Mouse (Mus musculus) layer of hippocampus, adult 18-20 months (tissue): ENCODE results near the gene Tmem132c. TPM values are rescaled to one million over a fixed set of nuclear protein-coding genes. Genes with fewer than 3 reads are reported as not detected.

Experiments used
- DNase-seq, 2 experiments: peaks; one replicate each; pipeline ENCODE4 v3.0.0; 2022; ENCODE audit warnings: low spot score in 2 of 2
- long read RNA-seq: library from polyadenylated mRNA; stranded (forward); transcript quantifications from one replicate; pipeline ENCODE4 v2.0.0, GENCODE M21; 2021
- total RNA-seq, 2 experiments: library from RNA; stranded (reverse); gene quantifications; 2 replicates each; pipeline ENCODE4 v1.2.3; 2021

The Tmem132c gene
- total RNA-seq: 1 to 10 TPM; 2.7 to 3.7 TPM
- long read RNA-seq, full-length matches to known transcripts: 5 of 7 reads
- long read RNA-seq, partial matches to known transcripts: 1 of 7 reads
- long read RNA-seq, other reads (novel, unspliced or antisense): 1 of 7 reads

DNA sequence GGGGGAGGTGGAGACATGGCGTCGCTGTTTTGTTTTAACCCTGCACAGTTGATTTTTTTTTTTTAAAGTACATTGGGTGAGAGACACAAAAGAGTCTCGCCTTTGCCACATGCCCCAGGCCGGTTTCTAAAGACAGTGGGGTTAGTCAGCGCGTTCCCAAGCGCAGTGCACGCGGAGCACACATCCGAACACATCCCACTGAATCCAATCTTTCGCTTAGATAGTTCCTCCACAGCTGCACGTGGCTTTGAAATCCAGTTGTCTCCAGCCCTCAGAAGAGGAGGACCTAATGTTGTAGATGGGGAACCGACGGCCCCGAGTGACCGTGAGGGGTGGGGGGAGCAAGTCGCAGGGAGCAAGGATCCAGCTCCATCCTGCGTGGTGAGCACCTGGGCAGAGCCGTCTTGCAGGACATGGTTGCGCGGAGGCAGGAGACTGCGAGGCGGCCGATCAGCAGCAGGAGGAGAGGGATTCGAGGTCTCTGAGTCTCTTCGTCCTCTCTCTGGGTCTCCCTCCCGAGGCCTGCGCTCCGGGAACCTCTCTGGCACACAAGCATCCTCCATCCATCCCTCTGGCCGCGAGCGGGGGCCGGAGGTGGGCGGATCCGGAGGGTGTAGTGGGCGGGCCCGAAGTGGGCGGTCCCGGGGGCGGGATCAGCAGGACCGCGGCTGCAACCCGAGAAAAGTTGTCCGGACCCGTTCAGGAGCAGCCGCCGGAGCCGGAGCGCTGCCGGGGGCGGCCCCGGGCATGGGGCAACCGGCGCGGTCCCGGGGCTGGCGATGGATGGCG, at the start of gene Tmem132c:
Gene Tmem132c, plus strand, starts transcription at position 673 of the 789 bp plus-strand sequence.
- peak in 1 of 2 experiments; percentile 23 for DNase-seq

DNA sequence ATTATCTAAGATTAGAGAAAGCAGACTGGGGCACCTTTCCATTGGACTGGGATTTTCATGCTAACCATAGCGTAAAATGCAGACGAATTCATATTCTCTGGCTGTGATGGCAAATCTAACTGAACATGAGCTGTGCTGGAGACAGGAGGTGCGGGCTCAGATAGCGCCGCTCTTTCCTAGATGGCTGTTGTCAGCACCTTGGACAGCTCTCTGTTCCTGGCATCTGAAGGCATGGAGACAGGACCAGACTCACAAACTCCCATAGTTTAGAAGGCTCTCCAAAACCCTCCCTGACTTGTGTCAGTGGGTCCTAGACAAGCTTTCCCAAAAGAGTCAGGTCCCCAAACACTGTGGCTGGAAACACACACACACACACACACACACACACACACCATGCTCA, 49.7 kb upstream of the Tmem132c start:
- DNase-seq: no peak

DNA sequence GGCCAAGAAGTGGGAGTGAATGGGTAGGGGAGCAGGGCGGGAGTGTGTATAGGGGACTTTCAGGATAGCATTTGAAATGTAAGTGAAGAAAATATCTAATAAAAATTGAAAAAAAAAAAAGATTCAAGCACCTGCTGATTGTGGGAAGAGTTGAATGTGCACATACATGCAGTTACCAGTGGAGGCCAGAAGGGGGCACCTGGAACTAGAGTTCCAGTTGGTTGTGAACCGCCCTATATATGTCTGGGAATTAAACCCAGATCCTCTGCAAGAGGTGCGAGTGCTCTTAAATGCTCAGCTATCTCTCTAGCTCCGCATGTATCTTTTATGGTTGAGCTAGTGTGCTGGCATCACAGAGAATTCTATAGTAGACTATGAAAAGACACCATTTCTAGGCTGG, 42.8 kb upstream of the Tmem132c start:
- no peak for DNase-seq

DNA sequence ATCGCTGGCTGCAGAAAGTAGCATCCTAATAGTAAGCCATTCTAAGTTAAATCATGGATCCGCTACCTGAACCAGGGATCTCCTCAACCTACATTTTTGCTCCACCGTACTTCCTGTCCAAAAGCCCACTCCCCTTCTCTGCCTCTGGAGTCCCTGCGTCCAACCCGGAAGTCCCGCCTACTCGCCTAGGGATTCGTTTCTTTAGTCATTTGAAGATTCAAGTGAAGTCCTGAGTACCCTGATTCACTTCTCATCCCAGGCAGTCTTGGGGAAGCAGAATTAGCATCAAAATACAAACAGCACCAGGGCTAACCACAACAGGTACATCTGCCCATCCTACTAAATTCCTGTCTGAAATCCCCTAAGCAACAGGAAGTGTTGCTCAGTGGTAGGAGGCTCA, 36.7 kb upstream of the Tmem132c start:
- DNase-seq: no peak

DNA sequence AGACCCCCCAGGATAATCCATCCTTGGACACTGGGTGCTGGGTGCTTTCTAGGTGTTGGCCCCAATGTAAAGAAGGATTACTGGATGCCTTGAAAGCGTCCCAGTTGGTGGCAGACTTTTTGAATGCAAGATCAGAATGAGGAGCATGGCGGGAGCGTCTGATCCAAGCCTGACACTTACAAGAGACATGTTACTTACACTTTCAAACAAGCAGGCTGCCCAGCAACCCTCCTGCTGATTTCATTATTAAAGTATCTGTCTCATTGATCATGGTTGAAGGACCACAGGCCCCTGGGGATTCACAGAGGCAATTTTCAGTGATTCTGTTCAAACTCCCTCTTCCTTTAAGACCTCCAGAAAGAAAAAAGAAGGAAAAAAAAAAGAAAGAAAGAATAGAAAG, 25.2 kb upstream of the Tmem132c start:
- DNase-seq: no peak

DNA sequence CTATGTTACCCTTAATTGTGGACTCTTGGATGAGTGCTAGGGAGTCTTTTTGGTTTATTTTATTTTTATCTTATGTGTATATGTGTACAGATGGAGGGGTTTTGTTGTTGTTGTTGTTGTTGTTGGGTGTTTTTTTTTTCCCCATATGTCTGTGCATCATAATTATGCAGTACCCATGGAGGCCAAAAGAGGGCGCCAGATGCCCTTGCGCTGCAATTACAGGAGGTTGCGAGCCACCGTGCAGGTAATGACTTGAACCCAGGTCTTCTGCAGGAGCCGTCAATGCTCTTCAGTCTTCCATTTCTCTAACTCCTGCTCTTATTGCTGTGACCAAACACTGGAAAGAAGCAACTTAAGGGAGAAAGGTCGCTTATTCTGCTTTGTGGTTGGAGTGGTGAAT, 23.9 kb upstream of the Tmem132c start:
- DNase-seq: no peak

DNA sequence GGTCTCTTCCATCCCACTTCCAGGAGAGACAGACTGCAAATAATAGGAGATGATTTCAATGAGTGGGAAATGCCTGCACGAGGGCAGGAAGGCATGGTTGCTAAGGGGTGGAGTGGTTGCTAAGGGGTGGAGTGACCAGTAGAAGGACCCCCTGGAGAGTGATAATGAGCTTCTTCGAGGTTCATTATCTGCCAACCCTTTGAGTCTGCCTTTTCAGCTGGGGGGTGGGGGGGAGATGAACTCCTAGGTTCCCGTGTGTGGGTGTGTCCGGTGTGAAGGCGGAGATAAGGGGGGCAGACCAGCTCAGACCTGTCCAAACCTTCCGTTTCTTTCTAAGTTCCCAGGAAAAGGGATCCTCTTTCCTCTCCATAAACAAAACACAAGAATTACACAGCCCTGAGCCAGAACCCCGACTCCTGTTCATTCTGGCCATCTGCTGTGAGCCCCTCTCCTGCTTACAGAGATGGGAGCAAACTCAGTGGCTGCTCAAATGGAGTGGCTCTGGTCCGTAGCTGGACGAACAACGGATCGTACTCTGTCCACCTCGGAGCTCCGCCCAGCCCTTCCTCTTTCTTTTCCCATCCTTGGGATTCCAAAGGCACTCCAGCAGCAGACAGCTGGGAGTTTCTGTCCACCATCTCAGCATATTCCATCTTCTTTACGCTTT, 13.5 kb upstream of the Tmem132c start:
- no peak for DNase-seq

DNA sequence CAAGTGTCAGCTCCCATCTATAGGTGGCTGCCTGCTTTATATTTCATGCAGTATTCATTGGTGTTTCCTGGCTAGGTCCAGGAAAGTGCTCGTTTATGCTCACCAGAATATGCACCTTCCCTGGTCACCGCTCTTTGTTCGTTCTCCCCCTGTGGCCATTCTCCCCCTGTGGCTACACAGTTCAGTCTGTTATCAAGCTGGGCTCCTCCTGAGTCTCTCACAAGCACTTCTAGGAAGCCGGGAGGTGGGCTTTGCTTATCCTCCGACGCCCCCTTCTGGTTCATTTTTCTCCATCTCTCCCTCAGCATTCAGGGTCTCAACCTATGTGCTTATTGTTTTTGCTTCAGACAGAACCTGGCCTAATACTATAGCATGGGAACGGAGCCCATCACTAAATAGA, 6.9 kb upstream of the Tmem132c start:
- DNase-seq: no peak

DNA sequence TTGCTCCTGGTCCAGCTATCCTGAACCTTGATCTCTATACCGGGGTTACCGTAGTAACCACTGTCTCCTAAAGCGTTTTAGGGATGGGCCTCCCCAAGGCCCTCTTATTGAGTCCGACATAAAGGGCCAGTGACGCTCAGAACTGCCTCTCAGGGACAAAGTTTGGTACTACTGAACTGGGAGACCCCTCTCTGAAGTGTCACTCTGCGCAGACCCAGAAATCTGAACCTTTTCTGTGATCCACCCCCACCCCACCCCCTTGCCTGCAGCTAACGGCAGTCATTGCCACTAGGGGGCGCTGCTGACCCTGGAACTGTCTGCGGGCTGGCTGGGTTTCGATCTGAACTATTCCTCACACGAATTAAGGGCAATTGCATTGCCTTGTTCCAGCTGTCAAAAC, 6.4 kb upstream of the Tmem132c start:
- peak; percentile 43 to 83 for DNase-seq

DNA sequence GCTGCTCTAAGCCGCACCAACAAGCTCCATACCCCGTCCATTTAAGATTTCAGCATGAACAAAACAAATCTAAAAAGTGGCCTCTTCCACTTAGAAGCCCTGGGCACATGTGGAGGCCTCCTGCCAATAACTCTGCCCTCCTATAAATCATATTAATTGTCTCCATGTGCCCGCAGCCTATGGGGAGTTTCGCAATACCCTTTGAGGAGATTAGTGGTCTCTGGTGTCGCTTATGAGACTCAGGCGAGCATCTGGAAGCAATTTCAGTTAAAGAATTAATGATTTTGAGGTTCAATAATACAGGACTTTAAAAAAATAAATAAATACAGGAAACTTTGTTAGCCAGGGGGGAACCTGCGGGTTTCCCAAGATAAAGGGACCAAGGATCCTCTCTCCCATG, 1.9 kb upstream of the Tmem132c start:
- DNase-seq: no peak

DNA sequence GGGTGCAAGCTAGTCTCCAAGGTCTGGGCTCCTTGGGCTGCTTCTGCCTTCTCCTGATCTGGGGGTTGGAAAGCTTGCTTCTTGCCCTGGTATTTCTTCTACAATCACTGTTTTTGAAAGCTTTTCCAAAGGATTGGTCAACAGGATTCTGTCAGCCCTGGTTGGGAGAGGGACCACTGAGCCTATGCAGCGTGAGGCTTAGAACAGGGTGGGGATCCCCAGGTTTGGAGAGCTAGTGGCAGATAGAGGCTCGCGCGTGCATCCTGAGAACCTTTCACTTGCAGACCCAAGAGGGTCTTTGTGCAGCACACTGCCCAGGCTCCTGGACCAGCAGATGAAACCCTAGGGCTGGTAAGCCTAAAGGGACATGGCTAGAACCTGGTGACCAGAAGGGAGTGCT, 962 bp upstream of the Tmem132c start:
- no peak for DNase-seq

DNA sequence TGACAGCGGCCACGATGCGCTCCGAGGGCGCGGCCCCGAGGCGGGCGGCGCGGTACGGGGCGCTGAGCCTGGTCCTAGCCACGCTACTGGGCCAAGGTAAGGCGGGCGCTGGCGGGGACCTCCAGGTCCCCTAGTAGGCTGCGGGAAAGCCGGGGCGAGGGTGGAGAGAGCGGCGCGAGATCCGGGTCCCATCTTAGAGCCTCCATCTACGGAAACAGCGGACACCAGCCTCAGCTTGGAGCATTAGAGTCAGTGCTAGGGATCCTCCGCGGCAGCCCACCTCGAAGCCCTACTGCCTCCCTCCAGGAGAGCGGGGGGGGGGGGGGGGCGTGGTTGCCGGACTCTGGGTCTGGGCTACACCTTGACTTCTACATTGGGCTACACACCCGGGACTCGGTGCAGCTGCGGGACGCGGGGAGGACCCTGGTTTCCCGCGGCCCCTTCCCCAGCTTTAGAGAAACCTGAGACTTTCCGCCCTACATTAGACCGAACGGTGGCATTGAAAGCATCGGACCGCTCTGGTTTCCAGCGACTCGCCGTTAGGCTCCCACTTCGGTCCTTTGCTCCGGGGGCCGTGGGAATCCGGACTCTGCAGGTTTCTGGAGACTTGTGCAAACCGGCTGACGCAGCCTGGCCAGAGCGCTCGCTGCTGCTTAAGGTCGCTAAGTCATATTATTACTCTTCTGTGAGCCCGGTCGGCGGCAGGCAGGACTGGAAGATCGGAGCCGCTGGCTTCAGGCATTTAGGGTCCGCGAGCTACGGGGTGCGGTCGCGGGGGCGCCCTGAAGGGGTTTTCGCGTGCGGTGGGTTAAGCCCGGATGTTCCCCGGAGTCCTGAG, 536 bp downstream of the Tmem132c start:
- no peak for DNase-seq

DNA sequence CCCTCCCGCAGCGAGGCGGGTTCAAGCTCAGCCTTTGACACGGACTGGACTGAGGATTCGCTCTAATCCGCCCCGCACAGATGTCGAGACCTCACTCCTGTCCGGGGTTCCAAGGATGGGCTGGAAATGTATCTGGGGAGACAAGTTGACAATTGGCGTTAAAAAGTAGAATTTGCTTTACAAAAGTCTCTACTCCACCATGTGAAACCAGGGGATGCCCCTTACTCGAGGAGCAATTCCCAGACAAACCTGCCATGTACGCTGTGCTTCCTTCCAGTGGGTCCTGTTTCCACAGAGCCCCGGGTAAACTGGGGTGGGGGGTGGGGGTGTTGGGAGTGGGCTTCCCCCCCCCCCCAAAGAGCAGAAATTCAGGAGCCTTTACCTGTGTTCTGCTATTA, 1.2 kb downstream of the Tmem132c start:
- DNase-seq: no peak

DNA sequence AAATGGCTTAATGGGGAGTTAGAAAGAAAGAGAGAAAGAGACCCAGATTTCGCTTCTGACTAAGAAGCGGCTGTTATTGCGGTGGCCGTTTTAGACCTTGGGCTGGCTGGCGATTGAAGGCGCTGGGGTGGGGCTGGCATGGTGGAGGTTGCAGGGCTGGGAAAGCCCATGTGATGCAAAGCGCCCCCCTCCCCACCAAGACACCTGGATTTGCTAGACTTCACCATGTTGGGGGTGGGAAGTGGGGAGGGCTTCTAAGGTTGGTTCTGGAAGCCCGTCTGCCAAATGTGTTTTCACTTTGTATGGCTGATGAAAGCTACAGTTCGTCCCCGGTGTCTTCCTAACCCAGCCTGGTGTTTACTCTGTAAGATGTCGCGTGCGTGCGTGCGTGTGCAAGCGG, 1.6 kb downstream of the Tmem132c start:
- no peak for DNase-seq

DNA sequence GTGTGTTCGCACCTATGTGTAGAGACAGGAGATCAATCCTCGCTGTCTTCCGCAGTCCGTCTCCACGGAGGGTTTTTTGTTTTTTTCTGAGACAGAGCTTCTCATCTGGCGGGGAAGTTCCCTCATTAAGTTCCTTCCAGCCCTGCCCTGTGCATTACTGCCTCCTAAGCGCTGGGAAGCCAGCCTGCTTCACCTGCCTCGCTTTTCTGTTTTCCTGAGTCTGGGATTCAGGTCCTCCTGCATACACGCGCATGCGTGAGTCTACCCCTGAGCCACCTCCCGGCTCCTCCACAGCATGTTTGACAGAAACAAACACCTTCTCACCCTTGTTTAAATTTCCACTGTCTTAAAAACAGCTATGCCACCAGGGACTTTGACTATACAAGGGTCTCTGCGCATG, 2.0 kb downstream of the Tmem132c start:
- DNase-seq: no peak

DNA sequence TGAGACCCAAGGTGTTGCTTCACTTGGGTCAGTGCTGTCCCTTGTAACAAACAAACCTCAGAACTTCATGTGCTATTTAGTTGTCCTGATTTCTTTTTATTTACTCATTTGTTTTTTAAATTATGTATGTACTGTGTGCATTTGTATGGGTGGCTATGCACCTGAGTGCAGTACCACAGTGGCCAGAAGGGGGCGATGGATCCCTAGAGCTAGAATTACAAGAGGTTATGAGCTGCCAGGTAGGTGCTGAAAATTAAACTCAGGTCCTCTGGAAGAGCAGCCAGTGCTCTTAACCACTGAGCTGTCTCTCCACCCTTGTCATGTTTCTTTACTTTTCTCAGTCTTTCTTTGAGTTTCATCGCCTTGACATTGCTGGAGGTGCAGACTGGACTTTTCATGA, 11.7 kb downstream of the Tmem132c start:
- DNase-seq: no peak

DNA sequence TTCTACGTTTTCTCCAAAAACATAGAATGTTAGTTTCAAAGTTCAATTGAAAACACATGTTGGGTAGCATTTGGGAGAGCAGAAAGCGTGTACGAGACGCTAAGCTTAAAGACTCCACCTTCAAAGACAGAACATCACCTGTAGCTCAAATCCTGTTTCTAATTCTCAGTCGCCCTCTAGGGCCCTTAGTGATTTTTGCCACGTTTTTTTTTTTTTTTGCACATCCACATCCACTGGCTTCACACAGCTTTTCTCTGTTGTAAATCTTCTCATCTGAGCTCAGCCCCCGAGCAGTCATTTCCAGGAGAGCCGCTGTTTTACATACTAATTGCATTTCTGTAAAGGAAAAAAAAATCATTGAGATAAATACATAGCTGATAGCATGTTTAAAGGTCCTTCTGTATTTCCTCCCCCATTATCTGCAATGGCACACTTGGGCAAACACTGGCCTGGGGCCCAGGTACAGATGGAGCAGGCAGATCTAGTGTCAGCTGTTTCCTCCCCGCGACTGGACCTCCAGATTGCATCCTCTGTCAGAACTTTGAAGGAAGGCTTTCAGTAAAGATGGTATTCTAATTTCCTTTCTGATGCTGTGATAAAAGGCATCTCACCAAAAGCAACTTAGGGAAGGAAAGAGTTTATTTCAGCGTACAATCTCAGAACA, 15.5 kb downstream of the Tmem132c start:
- no peak for DNase-seq

DNA sequence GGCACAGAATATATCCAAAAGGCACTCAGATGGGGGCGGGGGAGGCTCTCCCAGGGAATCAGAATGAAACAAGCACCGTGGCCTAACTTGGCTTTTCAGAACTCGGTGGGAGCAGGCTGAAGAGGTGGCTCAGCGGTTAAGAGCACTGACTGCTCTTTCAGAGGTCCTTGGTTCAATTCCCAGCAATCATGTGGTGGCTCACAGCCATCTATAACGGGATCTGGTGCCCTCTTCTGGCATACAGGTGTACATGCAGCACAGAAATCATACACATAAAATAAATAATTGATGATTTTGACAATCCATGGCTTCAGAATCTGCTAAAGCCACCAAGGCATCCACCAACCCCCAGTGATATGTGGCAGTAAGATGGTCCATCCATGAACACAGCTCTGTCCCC, 20.5 kb downstream of the Tmem132c start:
- no peak for DNase-seq

DNA sequence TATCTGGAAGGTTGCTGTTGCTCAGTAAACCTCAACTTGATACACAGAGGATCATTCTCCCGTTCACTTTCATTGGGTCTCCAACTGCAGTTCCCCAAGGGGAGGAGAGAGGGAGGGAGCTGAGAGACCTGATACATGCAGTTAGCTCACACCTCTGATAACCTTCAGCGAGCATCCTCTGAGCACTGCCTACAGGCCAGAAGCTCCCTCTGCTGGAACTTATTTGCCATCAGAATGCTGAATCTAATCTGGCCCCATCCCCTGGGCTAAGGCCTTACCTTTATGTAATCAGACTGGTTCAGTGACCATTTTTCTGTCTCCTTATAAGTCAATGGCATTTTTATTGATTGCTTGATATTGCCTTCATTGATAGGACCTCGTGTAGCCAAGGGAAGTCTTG, 29.5 kb downstream of the Tmem132c start:
- DNase-seq: peak in 1 of 2 experiments; percentile 6

DNA sequence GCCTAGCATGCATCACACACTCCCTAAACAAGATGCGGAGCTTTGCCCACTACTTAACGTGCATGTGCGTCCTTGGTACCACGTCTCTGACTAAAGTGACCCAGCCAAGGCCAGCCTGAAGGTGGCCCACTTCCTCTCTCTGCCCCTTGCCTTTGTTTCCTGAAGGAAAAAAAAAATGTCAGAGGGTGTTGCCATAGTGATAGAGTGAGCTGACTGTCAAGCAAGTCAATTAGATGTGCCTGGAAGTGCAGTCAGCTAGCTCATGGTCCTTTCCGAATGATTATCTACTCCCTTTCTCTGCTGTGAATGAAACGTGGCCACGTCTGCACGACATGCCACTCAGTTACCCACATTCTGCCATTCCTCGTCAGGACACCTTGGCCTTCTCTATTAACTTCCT, 37.9 kb downstream of the Tmem132c start:
- no peak for DNase-seq

DNA sequence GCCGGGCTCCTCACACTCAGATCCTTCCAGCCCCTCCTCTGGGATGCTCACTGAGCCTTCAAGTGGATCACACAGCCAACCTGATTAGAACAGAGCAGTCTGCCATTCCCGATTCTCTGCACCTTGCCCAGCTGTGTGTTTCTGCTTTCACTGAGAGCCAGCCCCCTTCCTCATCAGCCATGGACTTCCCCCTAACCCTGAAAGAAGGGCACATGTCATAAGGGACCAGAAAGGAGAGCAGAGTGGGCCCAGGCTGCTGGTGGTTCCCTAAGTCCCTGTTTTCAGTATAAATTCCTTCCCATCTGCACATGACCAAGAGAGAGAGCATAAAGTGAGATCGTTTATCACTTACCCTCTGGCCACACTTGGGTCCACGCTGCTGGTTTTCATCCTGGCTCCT, 39.6 kb downstream of the Tmem132c start:
- DNase-seq: no peak
